Mouse (Mus musculus) embryonic fibroblast, embryonic 13.5 days (primary cell): ENCODE data around the gene Calr. TPM values are rescaled to one million over a fixed set of nuclear protein-coding genes. Genes with fewer than 3 reads are reported as not detected.
"Not testable (repeated sequence)": the region's sequence is repeated elsewhere in the genome, so short reads cannot be mapped to it uniquely, and the experiment has no call there.

ENCODE experiments used
- H3K27ac ChIP-seq: 2 replicates; pipeline ENCODE4 v1.5.1; 2012; ENCODE audit warnings: low read length, control low read depth, inconsistent platforms; ENCODE audit not compliant: insufficient read depth
- H3K4me1 ChIP-seq: 2 replicates; pipeline ENCODE4 v1.6.1; 2011; ENCODE audit warnings: low read length; ENCODE audit not compliant: control insufficient read depth, insufficient read depth
- H3K4me3 ChIP-seq: 2 replicates; pipeline ENCODE4 v1.5.1; 2011; ENCODE audit warnings: mild to moderate bottlenecking, control low read depth, low read length; ENCODE audit not compliant: insufficient read depth
- CTCF ChIP-seq: IDR thresholded peaks from 2 replicates; pipeline ENCODE4 v1.5.1; 2011; ENCODE audit warnings: mild to moderate bottlenecking, control low read depth, low read length, moderate library complexity, borderline replicate concordance; ENCODE audit not compliant: insufficient read depth
- POLR2A ChIP-seq: IDR thresholded peaks from 2 replicates; pipeline ENCODE4 v1.6.1; 2011; ENCODE audit warnings: low read depth, mild to moderate bottlenecking, control low read depth, low read length, moderate library complexity
- polyA plus RNA-seq: library from polyadenylated mRNA; stranded (reverse); fragments of >200 nt; gene quantifications from 2 replicates; pipeline ENCODE4 v1.2.4, GENCODE M21; 2011; ENCODE audit warnings: low read depth; ENCODE audit not compliant: missing spikeins, insufficient read length

The Calr gene
- polyA plus RNA-seq, 1 experiment = 1,201 TPM

DNA sequence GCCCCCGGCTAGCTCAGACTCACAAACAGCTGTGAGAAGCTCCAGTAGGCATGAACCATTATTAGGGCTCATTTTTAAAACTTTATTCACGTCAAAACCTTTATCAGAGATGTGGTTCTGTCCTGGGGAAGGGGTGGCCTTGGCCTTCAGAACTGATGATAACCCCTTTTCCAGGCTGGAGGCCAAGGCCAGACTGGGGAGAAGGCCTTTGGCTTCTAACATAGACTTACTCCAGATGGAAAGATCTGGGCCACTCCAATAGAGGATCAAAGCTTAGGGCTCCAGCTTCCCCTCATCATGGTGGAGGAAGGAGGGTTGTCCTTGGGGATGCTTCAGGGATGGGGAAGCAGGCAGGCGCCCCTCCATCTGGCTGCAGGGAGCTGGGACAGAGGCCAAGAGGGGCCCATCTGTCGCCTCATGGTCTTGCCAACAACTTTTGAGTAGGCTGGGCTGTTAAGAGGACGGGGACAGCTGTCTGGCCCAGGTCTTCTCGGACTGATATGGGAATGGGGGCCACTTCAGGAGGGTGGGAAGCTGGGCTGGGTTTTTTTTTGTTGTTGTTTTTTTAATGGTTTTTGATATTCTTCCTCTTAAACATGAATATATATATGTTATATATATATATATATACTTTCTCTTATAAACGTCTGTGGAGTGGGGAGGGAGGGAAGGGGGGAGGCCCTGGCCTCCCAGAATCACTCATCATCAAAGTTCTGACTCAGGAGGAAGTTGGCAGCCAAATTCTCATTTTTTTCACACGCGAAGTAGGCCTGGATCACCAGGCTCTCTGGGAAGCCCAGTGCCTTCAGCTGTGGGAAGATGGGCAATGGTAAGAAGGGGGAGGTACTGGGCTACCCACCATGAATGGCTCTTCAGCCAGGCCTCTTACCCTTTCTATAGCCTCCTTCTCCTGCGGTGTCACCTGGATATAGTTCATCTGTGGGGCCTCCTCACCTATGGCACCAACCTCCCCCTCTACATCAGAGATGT, 11.6 kb downstream of the Calr start:
- Histone ChIP-seq H3K27ac (no peak overlapping the region), H3K4me3 (no peak overlapping the region), H3K4me1 (no peaks in the 10 kb centered on the region; the same call in 1 of the 2 replicates)
- no peak for TF ChIP-seq CTCF
- TF ChIP-seq POLR2A = no peak

DNA sequence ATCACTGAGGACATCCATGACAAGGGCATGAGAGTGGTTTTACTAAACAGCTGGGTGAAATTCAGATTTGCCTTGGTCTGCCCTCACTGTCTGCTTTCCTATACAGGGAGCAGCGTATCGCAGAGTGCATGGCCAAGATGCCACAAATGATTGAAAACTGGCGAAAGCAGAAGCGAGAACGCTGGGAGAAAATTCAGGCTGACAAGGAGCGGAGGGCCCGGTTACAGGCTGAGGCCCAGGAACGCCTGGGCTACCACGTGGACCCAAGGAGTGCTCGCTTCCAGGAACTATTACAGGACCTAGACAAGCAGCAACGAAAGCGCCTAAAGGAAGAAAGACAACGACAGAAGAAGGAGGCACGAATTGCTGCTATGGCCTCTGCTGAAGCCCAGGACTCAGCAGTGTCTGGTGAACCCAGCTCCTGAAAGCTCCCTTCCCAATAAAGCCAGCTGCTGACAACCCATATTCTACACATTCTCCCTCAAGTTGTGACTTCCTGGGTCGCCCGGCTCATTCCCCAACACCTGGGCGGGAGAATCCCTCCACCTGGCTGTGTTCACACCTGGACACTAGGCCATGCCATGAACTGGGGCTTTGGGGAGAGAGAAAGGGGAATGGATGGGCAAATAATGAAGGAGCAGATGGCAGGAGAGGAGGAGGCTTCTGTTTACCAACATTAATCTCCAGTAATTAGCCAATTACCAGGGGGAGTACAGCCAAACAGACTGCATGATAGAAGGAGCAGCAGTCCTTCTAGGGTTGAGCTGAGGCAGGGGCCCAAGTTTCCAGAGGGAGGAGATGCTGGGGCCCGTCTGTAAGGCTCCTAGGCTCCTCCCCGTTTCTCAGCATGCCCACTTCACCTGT, 12.5 kb downstream of the Calr start:
- no peak overlapping the region for H3K27ac ChIP-seq
- TF ChIP-seq POLR2A (no peak), CTCF (no peak)
- H3K4me1 ChIP-seq = no peaks in the 10 kb centered on the region; the same call in 1 of the 2 replicates
- H3K4me3 ChIP-seq = no peak overlapping the region

DNA sequence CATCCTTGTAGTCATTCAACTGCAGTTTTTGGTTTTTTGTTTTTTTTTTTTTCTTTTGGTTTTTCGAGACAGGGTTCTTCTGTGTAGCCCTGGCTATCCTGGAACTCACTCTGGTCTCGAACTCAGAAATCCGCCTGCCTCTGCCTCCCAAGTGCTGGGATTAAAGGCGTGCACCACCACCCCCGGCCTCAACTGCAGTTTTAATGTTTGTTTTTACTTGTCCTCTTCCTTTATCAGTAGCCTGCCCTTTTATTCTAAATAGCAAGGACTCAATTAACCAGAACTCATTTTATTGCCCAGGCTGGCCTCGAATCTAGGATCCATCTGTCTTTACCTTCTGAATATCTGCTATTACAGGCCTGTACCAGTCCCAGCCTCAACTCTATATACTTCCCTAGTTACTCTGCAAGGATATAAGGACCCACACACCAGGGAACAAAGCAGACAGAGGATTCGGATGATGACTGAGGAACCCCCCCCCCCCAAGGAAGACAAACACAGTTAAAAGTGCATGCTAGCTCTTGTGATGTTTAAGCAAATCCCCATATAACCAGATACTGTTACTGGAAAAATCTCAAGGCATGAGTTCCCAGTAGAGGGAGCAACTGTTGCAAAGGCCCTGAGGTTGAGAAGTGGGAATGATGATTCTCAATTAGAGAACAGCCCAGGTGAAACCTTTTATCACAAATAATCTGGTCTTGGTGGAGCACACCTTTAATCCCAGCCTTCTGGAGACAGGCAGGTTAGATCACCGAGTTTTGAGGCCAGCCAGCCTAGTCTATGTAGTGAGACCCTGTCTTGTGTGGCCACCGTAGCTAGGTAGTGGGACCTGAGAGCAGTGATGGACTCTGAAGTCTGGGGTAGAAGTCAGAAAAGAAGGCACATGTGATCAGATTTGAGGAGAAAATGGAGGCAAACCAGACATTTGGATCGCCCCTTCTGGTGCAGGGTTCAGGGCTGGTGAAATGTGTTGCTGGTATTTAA, 13.7 kb downstream of the Calr start:
- H3K4me1 ChIP-seq = no peaks in the 10 kb centered on the region; the same call in 1 of the 2 replicates
- peak overlapping the region; percentile 59 for H3K27ac ChIP-seq
- TF ChIP-seq CTCF = no peak

DNA sequence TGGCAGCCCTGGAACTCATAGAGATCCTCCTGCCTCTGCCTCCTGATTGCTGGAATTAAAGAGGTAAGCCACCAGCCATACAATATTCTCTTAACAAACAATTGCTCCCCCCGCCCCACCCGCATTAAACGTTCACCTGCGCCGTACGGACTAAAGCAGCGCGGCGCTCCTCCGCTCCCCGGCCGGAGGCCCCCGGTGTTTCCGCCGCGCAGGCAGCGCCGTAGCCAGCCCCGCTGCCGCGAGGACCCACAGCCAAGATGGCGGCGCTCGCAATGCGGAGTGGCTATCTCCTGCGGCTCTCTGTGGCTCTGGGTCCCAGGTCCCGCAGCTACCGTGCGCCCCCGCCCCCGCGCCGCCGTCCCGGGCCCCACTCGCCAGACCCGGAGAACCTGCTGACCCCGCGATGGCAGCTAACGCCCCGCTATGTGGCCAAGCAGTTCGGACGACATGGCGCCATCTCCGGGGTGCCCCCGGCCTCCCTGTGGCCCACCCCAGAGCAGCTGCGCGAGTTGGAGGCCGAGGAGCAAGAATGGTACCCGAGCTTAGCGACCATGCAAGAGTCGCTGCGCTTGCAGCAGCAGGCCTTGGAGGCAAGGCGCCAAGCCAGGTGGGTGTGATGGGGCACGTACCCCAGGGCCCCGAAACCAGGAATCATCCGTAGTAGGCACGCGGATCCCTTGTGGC, 14.6 kb downstream of the Calr start:
- TF ChIP-seq CTCF (no peak), POLR2A (peak; percentile 79)
- peak overlapping the region; percentile 91 for H3K4me3 ChIP-seq
- H3K4me1 ChIP-seq = no peaks in the 10 kb centered on the region; the same call in 1 of the 2 replicates
- H3K27ac ChIP-seq = peak overlapping the region; percentile 59

More for the DNA sequence above, 13.7 kb downstream of the Calr start:
- peak overlapping the region; percentile 91 for H3K4me3 ChIP-seq

DNA sequence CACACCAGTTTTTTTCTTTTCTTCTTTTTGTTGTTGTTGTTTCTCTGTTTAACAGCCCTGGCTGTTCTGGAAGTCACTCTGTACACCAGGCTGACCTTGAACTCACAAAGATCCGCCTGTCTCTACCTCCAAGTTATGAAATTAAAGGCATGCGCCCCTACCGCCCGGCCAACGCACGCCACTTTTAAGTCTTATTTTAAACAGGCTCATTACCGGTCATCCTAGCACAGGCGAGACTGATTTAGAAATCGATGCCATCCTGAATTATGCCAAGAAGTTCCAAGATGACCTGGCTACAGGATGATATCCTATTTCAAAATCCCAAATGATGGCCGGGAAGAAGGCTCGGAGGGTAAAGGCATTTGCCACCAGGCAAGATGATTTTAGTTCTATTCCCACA, 15.2 kb downstream of the Calr start, which contains the start of gene Gadd45gip1:
TSS of gene Gadd45gip1 (plus strand) at position 33 of the 400 bp plus-strand sequence.
- Histone ChIP-seq H3K27ac (peak within 1 kb of the TSS; percentile 59), H3K4me1 (no peaks in the 10 kb centered on the region), H3K4me3 (peak within 1 kb of the TSS; percentile 91)
- TF ChIP-seq POLR2A (no peak), CTCF (no peak)

DNA sequence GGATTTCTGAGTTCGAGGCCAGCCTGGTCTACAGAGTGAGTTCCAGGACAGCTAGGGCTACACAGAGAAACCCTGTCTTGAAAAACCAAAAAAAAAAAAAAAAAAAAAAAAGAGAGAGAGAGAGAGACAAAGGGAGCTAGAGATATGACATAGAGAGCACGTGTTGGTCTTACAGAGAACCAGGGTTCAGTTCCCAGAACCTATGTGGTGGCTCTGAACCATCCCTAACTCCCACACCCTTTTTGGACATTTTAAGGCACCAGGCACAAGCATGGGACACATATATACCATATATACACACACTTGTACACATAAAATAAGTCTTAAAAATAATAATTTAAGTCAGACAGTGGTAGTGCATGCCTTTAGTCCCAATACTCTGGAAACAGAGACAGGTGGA, 20.2 kb downstream of the Calr start:
- not testable (repeated sequence) for H3K27ac ChIP-seq, H3K4me1 ChIP-seq, H3K4me3 ChIP-seq

DNA sequence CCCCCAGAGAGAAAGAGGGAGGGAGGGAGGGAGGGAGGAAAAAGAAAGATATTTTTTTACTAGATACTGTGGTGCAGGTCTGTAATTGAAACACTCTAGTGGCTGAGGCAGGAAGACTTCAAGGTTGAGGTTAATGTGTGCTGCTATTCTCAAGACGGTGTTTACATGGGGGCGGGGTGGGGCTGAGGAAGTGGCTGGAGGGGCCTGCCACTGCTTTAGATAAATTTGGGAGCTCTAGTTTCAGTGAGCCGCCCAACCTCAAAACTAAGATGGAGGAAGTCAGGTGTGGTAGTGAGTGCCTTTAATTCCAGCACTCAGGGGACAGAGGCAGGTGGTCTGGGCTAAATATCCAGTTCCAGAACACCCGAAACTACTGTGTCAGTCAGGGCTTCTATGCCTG, 21.1 kb downstream of the Calr start:
- no peaks in the 10 kb centered on the region for H3K4me1 ChIP-seq
- H3K4me3 ChIP-seq = no peak overlapping the region
- no peak overlapping the region for H3K27ac ChIP-seq
- TF ChIP-seq POLR2A (no peak), CTCF (no peak)

DNA sequence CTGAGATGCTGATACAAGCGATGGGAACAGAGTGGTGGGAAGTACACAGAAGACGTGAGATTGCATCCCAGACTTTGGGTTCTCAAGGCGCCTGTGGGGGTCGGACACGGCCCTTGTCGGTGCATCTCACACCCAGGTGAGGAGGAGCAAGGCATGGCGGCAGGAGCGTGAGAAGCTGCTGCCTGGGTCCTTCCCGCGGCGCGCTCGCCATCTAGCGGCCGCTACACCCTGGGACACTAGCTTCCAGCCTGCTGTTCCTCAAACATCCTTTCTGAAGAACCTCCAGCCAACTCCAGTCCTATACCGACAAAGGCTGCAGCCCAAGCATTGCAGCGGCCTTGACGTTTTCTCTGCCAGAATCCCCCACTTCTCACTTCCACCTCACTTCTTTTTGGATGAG, 23.1 kb downstream of the Calr start:
- TF ChIP-seq POLR2A = no peak
- TF ChIP-seq CTCF = peak; percentile 90
- H3K4me1 ChIP-seq = no peaks in the 10 kb centered on the region
- H3K4me3 ChIP-seq = no peak overlapping the region
- no peak overlapping the region for H3K27ac ChIP-seq
